Mouse (Mus musculus) lung, postnatal 0 days (tissue): ENCODE data around the gene Trim61. TPM values are rescaled to one million over a fixed set of nuclear protein-coding genes. Genes with fewer than 3 reads are reported as not detected.

Experiments used
- ATAC-seq: fragments of 200-750 bp; cut with Nextera tagmentation; 2 replicates; pipeline ENCODE4 v1.8.0; 2017; ENCODE audit warnings: moderate library complexity
- DNase-seq: peaks from one replicate; pipeline ENCODE4 v3.0.0-alpha.2; 2016; ENCODE audit warnings: low spot score
- H3K27ac ChIP-seq: fragments of 300-500 bp; sonication (generic); 2 replicates; pipeline ENCODE4 v1.5.1; 2014; ENCODE audit warnings: antibody characterized with exemption, mild to moderate bottlenecking, low read length, mixed read lengths
- H3K27me3 ChIP-seq: fragments of 300-500 bp; sonication (generic); replicated peaks from 2 replicates; pipeline ENCODE4 v1.6.1; 2014; ENCODE audit warnings: low read length, mixed read lengths; ENCODE audit not compliant: insufficient read depth
- H3K36me3 ChIP-seq: fragments of 300-500 bp; sonication (generic); 2 replicates; pipeline ENCODE4 v1.6.1; 2014; ENCODE audit warnings: low read length, mixed read lengths; ENCODE audit not compliant: insufficient read depth
- H3K4me1 ChIP-seq: fragments of 300-500 bp; sonication (generic); 2 replicates; pipeline ENCODE4 v1.6.1; 2014; ENCODE audit warnings: antibody characterized with exemption, low read depth, low read length, mixed read lengths; ENCODE audit not compliant: insufficient read depth
- H3K4me2 ChIP-seq: fragments of 300-500 bp; sonication (generic); replicated peaks from 2 replicates; pipeline ENCODE4 v1.6.1; 2014; ENCODE audit warnings: low read depth, mild to moderate bottlenecking, low read length, moderate library complexity, mixed read lengths
- H3K4me3 ChIP-seq: fragments of 300-500 bp; sonication (generic); 2 replicates; pipeline ENCODE4 v1.5.1; 2014; ENCODE audit warnings: low read depth, low read length
- H3K9ac ChIP-seq: fragments of 300-500 bp; sonication (generic); replicated peaks from 2 replicates; pipeline ENCODE4 v1.6.1; 2014; ENCODE audit warnings: low read depth, mild to moderate bottlenecking
- H3K9me3 ChIP-seq: fragments of 300-500 bp; sonication (generic); 2 replicates; pipeline ENCODE4 v1.6.1; 2016; ENCODE audit warnings: low read length, mixed read lengths
- CTCF ChIP-seq: IDR thresholded peaks from 2 replicates; pipeline ENCODE4 v1.5.1; 2016; ENCODE audit warnings: antibody characterized with exemption, mild to moderate bottlenecking
- EP300 ChIP-seq: IDR thresholded peaks from 2 replicates; pipeline ENCODE4 v1.6.1; 2016; ENCODE audit warnings: antibody characterized with exemption, mild to moderate bottlenecking, control low read depth
- WGBS: fragments of 180-500 bp; shearing (Covaris S2); extraction: QIAGEN DNeasy Blood & Tissue Kit; methylation state at CpG from one replicate; pipeline ENCODE4 v1.1.7; 2014; 5-methylcytosine and 5-hydroxymethylcytosine counted together
- polyA plus RNA-seq: library from polyadenylated mRNA; unstranded; fragments of >200 nt; fragmentation: Nextera tagmentation; extraction: Ambion mirVana; gene quantifications from 2 replicates; pipeline ENCODE4 v1.2.1, GENCODE M21; 2015

Trim61 gene
- polyA plus RNA-seq, result not detected in 2 replicates

DNA sequence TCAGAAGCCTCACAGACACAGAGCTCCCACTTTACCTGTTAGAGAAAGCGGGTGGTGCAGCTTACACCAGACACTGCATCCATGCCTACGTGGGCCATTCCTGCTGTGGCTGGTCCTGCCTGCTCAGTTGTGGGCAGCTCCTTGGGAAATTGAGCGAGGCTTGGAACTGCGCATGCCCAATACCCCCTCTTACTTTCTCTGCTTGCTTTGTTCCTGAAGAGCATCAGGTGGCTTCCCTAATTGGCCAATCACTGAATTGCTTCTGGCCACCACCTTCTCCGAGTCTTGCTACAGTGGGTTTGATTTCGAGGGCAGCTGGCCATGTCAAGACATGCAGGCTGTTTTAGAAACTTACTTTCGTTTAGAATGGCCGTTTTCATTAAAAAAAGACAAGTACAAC lies at the start of gene Trim61, which contains the start of gene Trim60:
TSS of gene Trim61 (minus strand) at position 101 of the 400 bp plus-strand sequence.
TSS of gene Trim60 (minus strand) at position 162 of the 400 bp plus-strand sequence.
- H3K36me3 ChIP-seq, result no peaks in the 10 kb centered on the region
- no peaks in the 10 kb centered on the region for H3K4me1 ChIP-seq
- ATAC-seq, result no peak
- TF ChIP-seq CTCF, result no peak
- TF ChIP-seq EP300, result no peak
- H3K4me3 ChIP-seq, result no peak within 1 kb of the TSS
- no peak within 1 kb of the TSS for H3K9ac ChIP-seq
- H3K4me2 ChIP-seq, result no peak within 1 kb of the TSS
- WGBS, result 86% methylated on average over 8 of the region's 8 CpGs
- DNase-seq, result no peak
- H3K9me3 ChIP-seq, result no peaks in the 10 kb centered on the region
- no peak within 1 kb of the TSS for H3K27ac ChIP-seq
- no peaks in the 10 kb centered on the region for H3K27me3 ChIP-seq

DNA sequence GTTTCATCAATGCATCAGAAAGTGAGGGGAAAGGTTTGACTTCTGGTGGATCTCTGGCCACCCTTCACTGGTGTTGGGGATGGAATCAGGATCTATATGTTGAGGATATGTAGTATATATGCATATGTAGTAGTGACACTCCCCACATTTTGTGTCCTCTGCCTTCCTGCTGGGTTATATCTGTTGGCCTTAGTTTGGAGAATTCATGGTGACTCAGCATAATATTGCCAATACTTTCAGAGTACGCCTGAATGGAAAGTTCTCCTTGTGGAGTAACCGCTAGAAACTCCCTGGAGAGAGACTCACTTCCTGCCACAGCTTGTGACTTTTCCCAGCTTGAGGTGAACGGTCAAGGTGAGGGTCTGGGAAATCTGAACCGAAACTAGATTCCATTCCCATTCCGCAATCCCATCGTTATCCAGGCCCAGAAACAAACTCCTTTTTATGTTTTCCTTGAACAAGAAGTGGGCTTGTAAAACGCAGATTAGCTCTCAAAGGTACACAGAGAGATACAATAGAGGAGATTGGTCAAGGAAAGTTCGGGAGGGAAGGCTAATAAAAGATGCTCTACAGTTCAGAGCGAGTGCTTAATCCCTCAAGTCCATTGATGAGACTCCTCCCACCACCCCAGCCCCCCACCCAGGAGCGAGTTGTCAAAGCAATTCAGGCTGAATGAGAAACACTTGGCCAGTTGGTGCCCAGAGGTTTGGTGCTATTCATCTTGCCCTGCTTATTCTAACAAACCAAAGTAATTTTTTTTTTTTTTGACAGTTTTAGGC lies 49.6 kb upstream of the Trim61 start:
- no peaks in the 10 kb centered on the region for H3K27me3 ChIP-seq
- H3K27ac ChIP-seq, result no peak overlapping the region
- WGBS, result 45% methylated on average over 10 of the region's 10 CpGs
- ATAC-seq (no peak), DNase-seq (no peak)
- H3K4me3 ChIP-seq, result no peak overlapping the region
- H3K4me1 ChIP-seq, result no peaks in the 10 kb centered on the region
- H3K9ac ChIP-seq, result no peak overlapping the region
- no peaks in the 10 kb centered on the region for H3K36me3 ChIP-seq
- no peaks in the 10 kb centered on the region for H3K9me3 ChIP-seq
- no peak overlapping the region for H3K4me2 ChIP-seq
- TF ChIP-seq EP300, result no peak
- TF ChIP-seq CTCF, result no peak

DNA sequence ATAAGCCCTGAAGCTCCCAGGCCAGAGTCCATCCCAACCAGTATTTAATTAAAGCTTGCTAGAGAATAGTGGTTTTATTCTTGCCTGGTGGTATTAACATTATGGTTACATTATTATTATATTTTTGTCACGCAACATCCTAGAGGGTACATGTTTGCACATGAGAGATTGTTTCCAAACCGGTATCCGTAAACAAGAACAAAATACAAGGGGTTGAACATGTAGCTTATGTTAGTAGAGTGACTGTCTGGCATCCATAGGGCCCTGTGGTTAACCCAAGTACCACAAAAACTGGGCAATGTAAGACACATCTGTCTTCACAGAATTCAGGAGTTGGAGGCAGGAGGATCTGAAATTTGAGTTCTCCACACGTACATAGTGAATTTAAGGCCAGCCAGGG lies 48.7 kb upstream of the Trim61 start:
- H3K9me3 ChIP-seq, result no peaks in the 10 kb centered on the region
- WGBS, result 90% methylated on average over 4 of the region's 4 CpGs
- DNase-seq, result no peak

GRCm38 (mm10) chr8:65065622-65066021 lies 47.3 kb upstream of the Trim61 start:
- no peaks in the 10 kb centered on the region for H3K4me1 ChIP-seq
- H3K27me3 ChIP-seq, result no peaks in the 10 kb centered on the region
- H3K9ac ChIP-seq, result no peak overlapping the region
- ATAC-seq, result no peak
- DNase-seq, result no peak
- WGBS, result 93% methylated on average over 3 of the region's 3 CpGs
- H3K36me3 ChIP-seq, result no peaks in the 10 kb centered on the region
- no peak overlapping the region for H3K4me3 ChIP-seq
- no peaks in the 10 kb centered on the region for H3K9me3 ChIP-seq
- H3K27ac ChIP-seq, result no peak overlapping the region
- no peak overlapping the region for H3K4me2 ChIP-seq
- no peak for TF ChIP-seq EP300

More for the DNA sequence above, 48.7 kb upstream of the Trim61 start:
- no peak overlapping the region for H3K4me2 ChIP-seq
- no peak overlapping the region for H3K9ac ChIP-seq
- no peaks in the 10 kb centered on the region for H3K4me1 ChIP-seq
- no peak overlapping the region for H3K27ac ChIP-seq
- no peak for TF ChIP-seq CTCF
- no peak for TF ChIP-seq EP300
- H3K27me3 ChIP-seq, result no peaks in the 10 kb centered on the region
- no peak for ATAC-seq
- H3K4me3 ChIP-seq, result no peak overlapping the region
- H3K36me3 ChIP-seq, result no peaks in the 10 kb centered on the region

DNA sequence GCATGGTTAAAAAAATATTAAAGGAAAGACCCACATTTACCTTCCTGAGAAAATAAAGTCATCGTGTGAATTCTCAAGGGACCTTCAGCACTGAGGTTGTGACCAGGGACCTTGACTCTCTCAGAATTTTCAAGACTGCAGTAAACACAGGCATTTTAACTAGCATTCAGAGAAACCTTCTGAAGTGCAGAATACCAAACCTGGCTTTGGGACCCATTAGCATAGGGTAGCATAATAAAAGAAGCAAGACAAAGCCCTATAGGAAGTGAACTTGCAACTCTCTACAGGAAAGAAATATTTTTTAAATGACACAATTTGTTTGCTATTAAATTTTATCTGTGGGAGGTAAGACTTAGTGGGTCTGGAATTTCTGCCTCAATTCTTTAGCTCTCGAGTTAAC lies 45.7 kb upstream of the Trim61 start:
- Histone ChIP-seq H3K27ac (no peak overlapping the region), H3K4me3 (no peak overlapping the region), H3K36me3 (no peaks in the 10 kb centered on the region), H3K4me1 (no peaks in the 10 kb centered on the region), H3K4me2 (no peak overlapping the region), H3K27me3 (no peaks in the 10 kb centered on the region), H3K9ac (no peak overlapping the region), H3K9me3 (no peaks in the 10 kb centered on the region)
- WGBS, result 44% methylated on average over 2 of the region's 2 CpGs
- DNase-seq (no peak), ATAC-seq (no peak)
- TF ChIP-seq CTCF, result no peak

- Histone ChIP-seq H3K36me3 (no peaks in the 10 kb centered on the region), H3K4me1 (no peaks in the 10 kb centered on the region), H3K27ac (no peak overlapping the region), H3K9me3 (no peaks in the 10 kb centered on the region), H3K9ac (no peak overlapping the region), H3K4me3 (no peak overlapping the region), H3K4me2 (no peak overlapping the region), H3K27me3 (no peaks in the 10 kb centered on the region)
- WGBS, result 75% methylated on average over 4 of the region's 4 CpGs
- TF ChIP-seq CTCF (no peak), EP300 (no peak)
- no peak for DNase-seq
- ATAC-seq, result no peak
Measured at GRCm38 (mm10) chr8:65062195-65062594, 43.9 kb upstream of the Trim61 start.
